Comparison of ENCODE assay signal across 13 mouse cellular contexts in the genomic region with DNA sequence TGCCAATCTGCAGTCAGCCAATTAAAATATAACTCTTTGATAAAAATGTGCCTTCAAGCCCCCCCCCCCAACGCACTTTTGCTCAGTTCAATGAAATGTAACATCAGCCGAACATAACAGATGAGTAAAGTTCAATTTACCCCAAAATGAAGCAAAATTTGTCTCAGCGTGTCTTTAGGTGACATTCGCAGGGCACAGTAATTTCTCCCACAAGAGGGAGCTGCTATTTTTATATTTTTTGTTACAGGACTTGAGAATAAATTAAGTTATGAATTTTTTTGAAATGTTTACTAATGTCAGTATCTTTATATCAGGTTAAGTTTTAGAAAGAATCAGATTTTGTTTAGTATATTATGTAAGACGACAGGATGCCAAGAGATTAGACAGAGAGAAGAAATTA.
"Had no signal": no experiment of that assay in that cellular context is flagged by ENCODE, and none has a peak within 500 bp of the region (broad histone marks: within the 10 kb centered on the region; RNA-seq: fewer than 3 reads in every experiment).

No protein-coding gene starts in this region.

- H3K4me3 ChIP-seq: kidney, embryonic 15.5 days; limb, embryonic 12.5 days; liver, embryonic 13.5 days; neural tube, embryonic 12.5 days had no signal

- ATAC-seq: liver, postnatal 0 days; lung, postnatal 0 days had no signal

- DNase-seq: kidney, adult 2 months; kidney, postnatal 36 days; liver; liver, embryonic 13.5 days; liver, postnatal 0 days; lung, postnatal 36 days; midbrain, embryonic 14.5 days; thymus, adult 18-20 months; thymus, postnatal 14 days had no signal

- H3K4me1 ChIP-seq: kidney, embryonic 15.5 days; limb, embryonic 12.5 days; liver, embryonic 13.5 days had no signal

- H3K9me3 ChIP-seq: kidney, embryonic 15.5 days; limb, embryonic 12.5 days; liver, embryonic 13.5 days; neural tube, embryonic 12.5 days had no signal

- H3K9ac ChIP-seq: kidney, embryonic 15.5 days; limb, embryonic 12.5 days; liver, embryonic 13.5 days; liver, postnatal 0 days; neural tube, embryonic 12.5 days had no signal

- H3K36me3 ChIP-seq: kidney, embryonic 15.5 days; limb, embryonic 12.5 days; liver, embryonic 13.5 days; neural tube, embryonic 12.5 days had no signal

- H3K4me2 ChIP-seq: kidney, embryonic 15.5 days; limb, embryonic 12.5 days; liver, embryonic 13.5 days; neural tube, embryonic 12.5 days had no signal

- H3K27me3 ChIP-seq: kidney, embryonic 15.5 days; limb, embryonic 12.5 days; liver, embryonic 13.5 days; neural tube, embryonic 12.5 days had no signal

- H3K27ac ChIP-seq: kidney, embryonic 15.5 days; limb, embryonic 12.5 days; liver, embryonic 13.5 days; neural tube, embryonic 12.5 days had no signal
